Mouse (Mus musculus): ENCODE measurements at regions not wholly inside any gene's neighbourhood (a gene's known extent, or its start where the extent isn't known, plus 50 kb on each side); places are given as distances from the start of the nearest gene placed in this dataset.
A peak's percentile ranks its signal among the peaks of the same experiment; 100 is the strongest.

DNA sequence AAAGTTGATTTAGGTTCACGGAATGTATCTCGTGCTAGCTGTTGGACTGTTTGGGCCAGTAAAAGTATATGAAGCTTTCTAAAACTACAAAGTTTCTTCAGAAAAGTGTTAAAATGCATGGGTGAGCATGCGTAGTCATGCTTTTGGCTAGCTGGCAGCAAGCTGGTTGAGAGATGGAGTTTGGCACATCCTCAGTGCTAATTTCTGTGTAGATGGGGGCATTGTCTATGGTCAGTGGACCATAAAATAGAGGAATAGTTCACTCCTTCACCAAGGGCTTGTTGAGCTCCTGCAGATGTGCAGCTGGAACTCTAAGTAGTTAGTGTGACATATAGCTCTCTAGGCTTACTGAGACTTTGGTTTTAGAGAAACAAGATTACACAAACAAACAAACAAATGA lies 107.8 kb downstream of the Btc start:
- H3K4me3 ChIP-seq (ENCODE audit: low read depth, low read length): no peak overlapping the region
- H3K9ac ChIP-seq (ENCODE audit: low read length): no peak overlapping the region
- 93% methylated on average over 3 of the region's 3 CpGs for WGBS
- DNase-seq (ENCODE audit: low spot score): no peak
- H3K27me3 ChIP-seq (replicated peaks; ENCODE audit: control insufficient read depth, insufficient read depth, low read length): no peaks in the 10 kb centered on the region
- no peak overlapping the region for H3K27ac ChIP-seq (ENCODE audit: low read depth)
- H3K36me3 ChIP-seq (ENCODE audit: control insufficient read depth, insufficient read depth, low read length): no peaks in the 10 kb centered on the region
- no peaks in the 10 kb centered on the region for H3K4me1 ChIP-seq (replicated peaks; ENCODE audit: control insufficient read depth, insufficient read depth, low read length)
- H3K9me3 ChIP-seq (ENCODE audit: control insufficient read depth, low read length): no peaks in the 10 kb centered on the region
- no peak for ATAC-seq (replicated peaks; ENCODE audit: low FRiP score, low TSS enrichment, low read depth)
- no peak overlapping the region for H3K4me2 ChIP-seq (ENCODE audit: low read length)

DNA sequence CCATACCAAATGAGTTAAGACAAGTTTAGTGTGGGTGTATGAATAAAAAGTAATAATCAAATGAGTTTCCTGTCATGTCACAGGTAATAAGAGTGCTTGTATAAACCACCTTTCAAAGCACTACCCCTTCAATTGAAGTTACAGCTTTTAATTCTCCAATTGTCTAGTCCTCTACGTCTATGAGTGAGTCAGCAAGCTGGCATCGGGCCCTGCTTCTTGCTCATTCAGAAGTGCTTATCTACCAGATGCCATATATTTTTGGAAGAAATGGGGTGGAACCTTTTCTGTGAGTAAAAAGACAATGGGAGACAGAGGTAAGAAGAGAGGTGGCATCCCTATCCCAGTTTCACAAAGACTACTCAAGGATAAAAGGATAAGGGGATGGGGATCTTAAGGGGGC lies 105.7 kb downstream of the Btc start:
- no peaks in the 10 kb centered on the region for H3K9me3 ChIP-seq (ENCODE audit: control insufficient read depth, low read length)
- no peak overlapping the region for H3K4me3 ChIP-seq (ENCODE audit: low read depth, low read length)
- H3K4me1 ChIP-seq (replicated peaks; ENCODE audit: control insufficient read depth, insufficient read depth, low read length): no peaks in the 10 kb centered on the region
- H3K27me3 ChIP-seq (replicated peaks; ENCODE audit: control insufficient read depth, insufficient read depth, low read length): no peaks in the 10 kb centered on the region
- ATAC-seq (replicated peaks; ENCODE audit: low FRiP score, low TSS enrichment, low read depth): no peak
- no peak overlapping the region for H3K4me2 ChIP-seq (ENCODE audit: low read length)
- no peak overlapping the region for H3K27ac ChIP-seq (ENCODE audit: low read depth)
- no peaks in the 10 kb centered on the region for H3K36me3 ChIP-seq (ENCODE audit: control insufficient read depth, insufficient read depth, low read length)
- no peak overlapping the region for H3K9ac ChIP-seq (ENCODE audit: low read length)
- WGBS: 84% methylated on average over 2 of the region's 2 CpGs
- no peak for DNase-seq (ENCODE audit: low spot score)

DNA sequence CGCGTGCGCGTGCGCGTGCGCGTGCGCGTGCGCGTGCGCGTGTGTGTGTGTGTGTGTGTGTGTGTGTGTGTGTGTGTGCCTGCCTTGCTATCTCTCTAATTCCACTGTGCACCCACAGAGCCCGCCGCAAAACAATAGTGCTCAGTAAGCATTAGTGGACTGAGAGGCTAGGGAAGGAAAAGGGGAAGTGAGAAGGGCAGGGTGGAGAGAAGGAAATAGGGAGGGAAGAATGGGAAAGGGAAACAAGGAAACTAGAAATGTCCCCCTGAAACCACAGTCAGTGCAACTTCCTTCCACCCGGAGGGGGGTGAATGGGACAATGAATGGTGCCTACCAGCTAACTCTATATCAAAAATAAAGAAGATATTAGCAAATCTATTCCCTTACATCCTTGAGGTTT lies 100.7 kb downstream of the Btc start:
- DNase-seq (ENCODE audit: low spot score) (no peak), ATAC-seq (replicated peaks; ENCODE audit: low FRiP score, low TSS enrichment, low read depth) (no peak)
- Histone ChIP-seq H3K9me3 (ENCODE audit: control insufficient read depth, low read length) (no peaks in the 10 kb centered on the region), H3K9ac (ENCODE audit: low read length) (no peak overlapping the region), H3K4me1 (replicated peaks; ENCODE audit: control insufficient read depth, insufficient read depth, low read length) (no peaks in the 10 kb centered on the region), H3K36me3 (ENCODE audit: control insufficient read depth, insufficient read depth, low read length) (no peaks in the 10 kb centered on the region), H3K27ac (ENCODE audit: low read depth) (no peak overlapping the region), H3K4me2 (ENCODE audit: low read length) (no peak overlapping the region), H3K4me3 (ENCODE audit: low read depth, low read length) (no peak overlapping the region), H3K27me3 (replicated peaks; ENCODE audit: control insufficient read depth, insufficient read depth, low read length) (no peaks in the 10 kb centered on the region)
- WGBS: 91% methylated on average over 17 of the region's 17 CpGs

DNA sequence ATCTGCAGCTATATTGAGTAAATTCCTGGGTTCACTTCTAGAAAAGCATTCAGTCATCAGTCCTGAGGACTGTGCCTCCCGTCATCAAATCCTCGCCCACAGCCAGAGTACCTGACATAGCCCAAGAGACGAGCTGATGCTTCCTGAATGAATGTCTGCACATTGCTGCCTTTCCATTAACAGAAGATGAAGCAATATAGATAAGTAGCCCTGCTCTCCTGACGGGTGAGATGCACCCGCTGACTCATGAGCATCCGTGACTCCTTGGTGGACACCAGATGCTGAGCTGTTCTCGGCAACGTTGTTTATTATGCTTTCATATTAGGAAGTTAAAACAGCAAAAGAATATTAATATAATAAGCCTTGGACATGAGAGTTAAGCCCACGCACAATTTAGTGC lies 99.9 kb downstream of the Btc start:
- Histone ChIP-seq H3K9me3 (ENCODE audit: control insufficient read depth, low read length) (no peaks in the 10 kb centered on the region), H3K4me3 (ENCODE audit: low read depth, low read length) (no peak overlapping the region), H3K4me1 (replicated peaks; ENCODE audit: control insufficient read depth, insufficient read depth, low read length) (no peaks in the 10 kb centered on the region), H3K36me3 (ENCODE audit: control insufficient read depth, insufficient read depth, low read length) (no peaks in the 10 kb centered on the region), H3K4me2 (ENCODE audit: low read length) (no peak overlapping the region), H3K27me3 (replicated peaks; ENCODE audit: control insufficient read depth, insufficient read depth, low read length) (no peaks in the 10 kb centered on the region), H3K27ac (ENCODE audit: low read depth) (no peak overlapping the region), H3K9ac (ENCODE audit: low read length) (no peak overlapping the region)
- DNase-seq (ENCODE audit: low spot score) (no peak), ATAC-seq (replicated peaks; ENCODE audit: low FRiP score, low TSS enrichment, low read depth) (no peak)
- 70% methylated on average over 9 of the region's 9 CpGs for WGBS

DNA sequence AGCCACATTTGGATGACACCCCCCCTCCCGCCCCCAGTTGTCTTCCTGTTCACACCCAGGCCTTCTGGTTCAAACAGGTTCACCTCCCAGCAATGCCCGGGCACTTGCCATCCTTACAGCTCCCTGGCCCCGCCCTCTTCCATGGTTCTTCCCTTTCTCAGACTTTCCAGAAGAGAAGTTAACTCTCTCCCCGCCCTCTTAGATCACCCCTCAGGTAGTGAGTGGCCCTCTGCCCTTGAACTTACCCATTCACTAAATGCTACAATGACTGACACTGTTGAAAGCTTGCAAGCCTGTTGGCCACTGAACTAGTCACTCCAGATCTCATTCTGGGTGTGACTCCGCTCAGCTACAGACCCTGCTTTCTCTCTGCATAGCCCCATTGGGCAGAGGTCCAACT lies 99.1 kb downstream of the Btc start:
- Histone ChIP-seq H3K27ac (ENCODE audit: low read depth) (no peak overlapping the region), H3K9ac (ENCODE audit: low read length) (no peak overlapping the region), H3K4me3 (ENCODE audit: low read depth, low read length) (no peak overlapping the region), H3K9me3 (ENCODE audit: control insufficient read depth, low read length) (no peaks in the 10 kb centered on the region), H3K36me3 (ENCODE audit: control insufficient read depth, insufficient read depth, low read length) (no peaks in the 10 kb centered on the region), H3K4me1 (replicated peaks; ENCODE audit: control insufficient read depth, insufficient read depth, low read length) (no peaks in the 10 kb centered on the region), H3K27me3 (replicated peaks; ENCODE audit: control insufficient read depth, insufficient read depth, low read length) (no peaks in the 10 kb centered on the region), H3K4me2 (ENCODE audit: low read length) (no peak overlapping the region)
- no peak for ATAC-seq (replicated peaks; ENCODE audit: low FRiP score, low TSS enrichment, low read depth)
- 75% methylated on average over 5 of the region's 5 CpGs for WGBS
- DNase-seq (ENCODE audit: low spot score): no peak

DNA sequence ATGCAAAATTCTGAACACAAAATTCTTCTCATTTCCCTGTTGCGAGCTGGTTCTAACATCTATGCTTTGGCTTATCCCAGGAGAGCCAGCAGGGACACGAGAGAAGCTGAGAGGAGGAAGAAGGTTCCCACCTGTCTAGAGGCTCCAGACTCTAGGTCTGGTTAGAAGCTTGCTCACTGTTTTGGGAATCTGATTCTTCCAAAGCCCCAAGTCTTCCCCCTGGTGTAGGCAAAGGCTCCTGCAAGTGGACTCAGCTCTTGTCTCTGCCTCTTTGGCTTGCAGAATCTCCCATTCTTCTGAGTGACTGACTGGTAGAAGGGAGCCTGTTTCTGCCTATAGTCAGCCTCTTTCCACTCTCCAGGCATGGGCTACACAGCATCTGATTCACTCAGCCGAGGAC lies 95.8 kb downstream of the Btc start:
- ATAC-seq (replicated peaks; ENCODE audit: low FRiP score, low TSS enrichment, low read depth) (0 out of 2 replicates have a peak, but pooled peaks have one; percentile 50), DNase-seq (ENCODE audit: low spot score) (no peak)

More for the DNA sequence above, 95.8 kb downstream of the Btc start:
- H3K4me1 ChIP-seq (replicated peaks; ENCODE audit: control insufficient read depth, insufficient read depth, low read length): no peaks in the 10 kb centered on the region; the same call in 1 of the 2 replicates
- H3K4me3 ChIP-seq (ENCODE audit: low read depth, low read length): no peak overlapping the region
- no peaks in the 10 kb centered on the region for H3K9me3 ChIP-seq (ENCODE audit: control insufficient read depth, low read length)
- no peaks in the 10 kb centered on the region for H3K27me3 ChIP-seq (replicated peaks; ENCODE audit: control insufficient read depth, insufficient read depth, low read length)
- no peak overlapping the region for H3K27ac ChIP-seq (ENCODE audit: low read depth)
- 77% methylated on average over 3 of the region's 3 CpGs for WGBS
- no peak overlapping the region for H3K9ac ChIP-seq (ENCODE audit: low read length)
- H3K36me3 ChIP-seq (ENCODE audit: control insufficient read depth, insufficient read depth, low read length): no peaks in the 10 kb centered on the region
- no peak overlapping the region for H3K4me2 ChIP-seq (ENCODE audit: low read length)

Data from intestine, embryonic 14.5 days (tissue).